Mouse (Mus musculus): ENCODE results near the gene Mast2. TPM values are rescaled to one million over a fixed set of nuclear protein-coding genes. Genes with fewer than 3 reads are reported as not detected.

Gene Mast2
- polyA plus RNA-seq, 1 experiment from 2014 or later, result 29.8 TPM

GRCm38 (mm10) chr4:116322127-116322526, 141.9 kb downstream of the Mast2 start:
- Histone ChIP-seq H3K27me3 (no peaks in the 10 kb centered on the region), H3K9me3 (replicated peaks) (no peaks in the 10 kb centered on the region), H3K36me3 (ENCODE audit: poor library complexity, severe bottlenecking) (peaks cover 85% of the 10 kb centered on the region), H3K4me1 (no peaks in the 10 kb centered on the region), H3K9ac (no peak overlapping the region), H3K27ac (no peak overlapping the region), H3K4me2 (no peak overlapping the region), H3K4me3 (no peak overlapping the region)
- ATAC-seq, result no peak
- 92% methylated on average over 6 of the region's 6 CpGs for WGBS

- no peak overlapping the region for H3K9ac ChIP-seq
- no peak overlapping the region for H3K4me2 ChIP-seq
- H3K27me3 ChIP-seq, result no peaks in the 10 kb centered on the region
- H3K27ac ChIP-seq, result no peak overlapping the region
- H3K4me3 ChIP-seq, result no peak overlapping the region
- WGBS, result 87% methylated on average over 4 of the region's 4 CpGs
- peaks cover 96% of the 10 kb centered on the region for H3K36me3 ChIP-seq (ENCODE audit: poor library complexity, severe bottlenecking)
- no peaks in the 10 kb centered on the region for H3K9me3 ChIP-seq (replicated peaks)
- ATAC-seq, result no peak
- no peaks in the 10 kb centered on the region for H3K4me1 ChIP-seq
Observed at GRCm38 (mm10) chr4:116317575-116317974, 146.4 kb downstream of the Mast2 start.

GRCm38 (mm10) chr4:116304551-116304950, 159.4 kb downstream of the Mast2 start:
- 0 out of 2 replicates have a peak, but pooled peaks have one; percentile 22 for ATAC-seq
- Histone ChIP-seq H3K9me3 (replicated peaks) (no peaks in the 10 kb centered on the region), H3K27ac (no peak overlapping the region), H3K4me3 (no peak overlapping the region), H3K36me3 (ENCODE audit: poor library complexity, severe bottlenecking) (peaks cover 71% of the 10 kb centered on the region), H3K4me2 (no peak overlapping the region), H3K4me1 (no peaks in the 10 kb centered on the region), H3K9ac (no peak overlapping the region), H3K27me3 (no peaks in the 10 kb centered on the region)
- 33% methylated on average over 1 of the region's 1 CpGs for WGBS

- H3K9me3 ChIP-seq (replicated peaks), result no peaks in the 10 kb centered on the region
- no peaks in the 10 kb centered on the region for H3K27me3 ChIP-seq
- peaks cover 55% of the 10 kb centered on the region for H3K36me3 ChIP-seq (ENCODE audit: poor library complexity, severe bottlenecking)
- ATAC-seq, result no peak
- H3K4me3 ChIP-seq, result no peak overlapping the region
- H3K4me1 ChIP-seq, result no peaks in the 10 kb centered on the region
- WGBS, result 77% methylated on average over 4 of the region's 4 CpGs
- no peak overlapping the region for H3K4me2 ChIP-seq
- H3K27ac ChIP-seq, result no peak overlapping the region
- H3K9ac ChIP-seq, result no peak overlapping the region
Observed at GRCm38 (mm10) chr4:116300878-116301355, 163.1 kb downstream of the Mast2 start.

GRCm38 (mm10) chr4:116293296-116293695, 170.7 kb downstream of the Mast2 start:
- Histone ChIP-seq H3K4me1 (no peaks in the 10 kb centered on the region), H3K9me3 (replicated peaks) (no peaks in the 10 kb centered on the region), H3K27me3 (no peaks in the 10 kb centered on the region), H3K4me3 (no peak overlapping the region), H3K36me3 (ENCODE audit: poor library complexity, severe bottlenecking) (peaks cover 74% of the 10 kb centered on the region), H3K9ac (no peak overlapping the region), H3K4me2 (no peak overlapping the region), H3K27ac (no peak overlapping the region)
- no peak for ATAC-seq
- 88% methylated on average over 12 of the region's 12 CpGs for WGBS

- Histone ChIP-seq H3K9ac (no peak overlapping the region), H3K36me3 (ENCODE audit: poor library complexity, severe bottlenecking) (peaks cover 84% of the 10 kb centered on the region), H3K27me3 (no peaks in the 10 kb centered on the region), H3K4me1 (no peaks in the 10 kb centered on the region), H3K9me3 (replicated peaks) (no peaks in the 10 kb centered on the region), H3K4me2 (no peak overlapping the region), H3K4me3 (no peak overlapping the region), H3K27ac (no peak overlapping the region)
- no peak for ATAC-seq
- 93% methylated on average over 6 of the region's 6 CpGs for WGBS
Observed at GRCm38 (mm10) chr4:116291561-116291960, 172.4 kb downstream of the Mast2 start.

GRCm38 (mm10) chr4:116282211-116282610, 181.8 kb downstream of the Mast2 start:
- H3K4me3 ChIP-seq, result no peak overlapping the region
- H3K36me3 ChIP-seq (ENCODE audit: poor library complexity, severe bottlenecking), result peaks cover 56% of the 10 kb centered on the region
- H3K27me3 ChIP-seq, result no peaks in the 10 kb centered on the region
- no peaks in the 10 kb centered on the region for H3K4me1 ChIP-seq
- H3K27ac ChIP-seq, result no peak overlapping the region
- no peak for ATAC-seq
- no peak overlapping the region for H3K9ac ChIP-seq
- WGBS, result 78% methylated on average over 2 of the region's 2 CpGs
- no peak overlapping the region for H3K4me2 ChIP-seq
- H3K9me3 ChIP-seq (replicated peaks), result no peaks in the 10 kb centered on the region

- Histone ChIP-seq H3K4me3 (no peak overlapping the region), H3K9me3 (replicated peaks) (no peaks in the 10 kb centered on the region), H3K9ac (no peak overlapping the region), H3K4me2 (no peak overlapping the region), H3K27ac (no peak overlapping the region), H3K4me1 (no peaks in the 10 kb centered on the region), H3K36me3 (ENCODE audit: poor library complexity, severe bottlenecking) (peaks cover 79% of the 10 kb centered on the region), H3K27me3 (no peaks in the 10 kb centered on the region)
- 95% methylated on average over 6 of the region's 6 CpGs for WGBS
- no peak for ATAC-seq
Observed at GRCm38 (mm10) chr4:116268220-116268619, 195.8 kb downstream of the Mast2 start.

Other genes with a start within 250 kb of the Mast2 start
- gene Pik3r3, start 242.6 kb downstream of the Mast2 start, polyA plus RNA-seq (2015; fragmentation: Nextera tagmentation; extraction: Ambion mirVana), result 81.8 and 85.3 TPM in 2 replicates
- 19.8 and 21.0 TPM in 2 replicates for gene Ipp, start 43.4 kb upstream of the Mast2 start, polyA plus RNA-seq (2015; fragmentation: Nextera tagmentation; extraction: Ambion mirVana)
- gene Tmem69, start 91.8 kb upstream of the Mast2 start, polyA plus RNA-seq (2015; fragmentation: Nextera tagmentation; extraction: Ambion mirVana), result 24.5 and 26.7 TPM in 2 replicates
- 24.5 and 25.3 TPM in 2 replicates for gene Gpbp1l1, start 93.5 kb upstream of the Mast2 start, polyA plus RNA-seq (2015; fragmentation: Nextera tagmentation; extraction: Ambion mirVana)
- gene Ccdc17, start 132.5 kb upstream of the Mast2 start, polyA plus RNA-seq (2015; fragmentation: Nextera tagmentation; extraction: Ambion mirVana), result 2.9 and 4.5 TPM in 2 replicates
- 201 and 217 TPM in 2 replicates for gene Nasp, start 163.8 kb upstream of the Mast2 start, polyA plus RNA-seq (2015; fragmentation: Nextera tagmentation; extraction: Ambion mirVana)
- gene Akr1a1, start 187.5 kb upstream of the Mast2 start, polyA plus RNA-seq (2015; fragmentation: Nextera tagmentation; extraction: Ambion mirVana), result 657 and 694 TPM in 2 replicates
- gene Prdx1, start 221.4 kb upstream of the Mast2 start, polyA plus RNA-seq (2015; fragmentation: Nextera tagmentation; extraction: Ambion mirVana), result 809 and 818 TPM in 2 replicates
- 31.4 and 34.2 TPM in 2 replicates for gene Mmachc, start 244.2 kb upstream of the Mast2 start, polyA plus RNA-seq (2015; fragmentation: Nextera tagmentation; extraction: Ambion mirVana)
- gene Ccdc163, start 244.3 kb upstream of the Mast2 start, polyA plus RNA-seq (2015; fragmentation: Nextera tagmentation; extraction: Ambion mirVana), result 26.1 and 27.0 TPM in 2 replicates